Mouse (Mus musculus): Measurements from ENCODE around the gene Itpkc.

Itpkc gene

GRCm38 (mm10) chr7:27237527-27237926 is 9.1 kb upstream of the Itpkc start:
- DNase-seq (ENCODE audit: low read depth, low spot score), result no peak

GRCm38 (mm10) chr7:27235726-27236125 is 7.3 kb upstream of the Itpkc start:
- DNase-seq (ENCODE audit: low read depth, low spot score), result no peak

GRCm38 (mm10) chr7:27233300-27233699 is 4.8 kb upstream of the Itpkc start:
- DNase-seq (ENCODE audit: low read depth, low spot score), result no peak

GRCm38 (mm10) chr7:27232781-27233281 is 4.4 kb upstream of the Itpkc start, which contains the start of gene Coq8b:
TSS of gene Coq8b (plus strand) at chr7:27233023.
- peak; percentile 89 for DNase-seq (ENCODE audit: low read depth, low spot score)

- DNase-seq (ENCODE audit: low read depth, low spot score), result no peak
These were observed 3.4 kb upstream of the Itpkc start for GRCm38 (mm10) chr7:27231693-27232331.

- peak; percentile 47 for DNase-seq (ENCODE audit: low read depth, low spot score)
These were observed 2.3 kb upstream of the Itpkc start for GRCm38 (mm10) chr7:27230781-27231180.

GRCm38 (mm10) chr7:27228865-27229264 is 404 bp upstream of the Itpkc start:
- DNase-seq (ENCODE audit: low read depth, low spot score), result no peak

GRCm38 (mm10) chr7:27227676-27228075 is 785 bp downstream of the Itpkc start:
- DNase-seq (ENCODE audit: low read depth, low spot score), result no peak

GRCm38 (mm10) chr7:27227276-27227675 is 1.2 kb downstream of the Itpkc start:
- no peak for DNase-seq (ENCODE audit: low read depth, low spot score)

- no peak for DNase-seq (ENCODE audit: low read depth, low spot score)
These were observed 3.4 kb downstream of the Itpkc start for GRCm38 (mm10) chr7:27224877-27225575.

GRCm38 (mm10) chr7:27222538-27222937 is 5.9 kb downstream of the Itpkc start:
- DNase-seq (ENCODE audit: low read depth, low spot score), result no peak

GRCm38 (mm10) chr7:27221939-27222338 is 6.5 kb downstream of the Itpkc start:
- no peak for DNase-seq (ENCODE audit: low read depth, low spot score)

- no peak for DNase-seq (ENCODE audit: low read depth, low spot score)
These were observed 8.5 kb downstream of the Itpkc start for GRCm38 (mm10) chr7:27219937-27220336.

- no peak for DNase-seq (ENCODE audit: low read depth, low spot score)
These were observed 9.9 kb downstream of the Itpkc start for GRCm38 (mm10) chr7:27218586-27218985.

- no peak for DNase-seq (ENCODE audit: low read depth, low spot score)
These were observed 15.8 kb downstream of the Itpkc start for GRCm38 (mm10) chr7:27212626-27213025.

GRCm38 (mm10) chr7:27203730-27204449 is 24.6 kb downstream of the Itpkc start:
- DNase-seq (ENCODE audit: low read depth, low spot score), result no peak

GRCm38 (mm10) chr7:27198779-27199178 is 29.7 kb downstream of the Itpkc start:
- no peak for DNase-seq (ENCODE audit: low read depth, low spot score)

- no peak for DNase-seq (ENCODE audit: low read depth, low spot score)
These were observed 30.1 kb downstream of the Itpkc start for GRCm38 (mm10) chr7:27198355-27198754.

- no peak for DNase-seq (ENCODE audit: low read depth, low spot score)
These were observed 30.8 kb downstream of the Itpkc start for GRCm38 (mm10) chr7:27197634-27198033.

GRCm38 (mm10) chr7:27197136-27197535 is 31.3 kb downstream of the Itpkc start:
- DNase-seq (ENCODE audit: low read depth, low spot score), result no peak

GRCm38 (mm10) chr7:27195681-27196611 is 32.5 kb downstream of the Itpkc start, which contains the start of the genes BC024978 and Snrpa:
TSS of gene BC024978 (plus strand) at chr7:27195781.
TSS of gene Snrpa (minus strand) at chr7:27196271.
- DNase-seq (ENCODE audit: low read depth, low spot score), result peak; percentile 97
